Mouse (Mus musculus): ENCODE measurements around the gene Acvr1. TPM values are rescaled to one million over a fixed set of nuclear protein-coding genes. Genes with fewer than 3 reads are reported as not detected.

The Acvr1 gene
- polyA plus RNA-seq, 1 experiment from 2014 or later: 10.5 TPM

DNA sequence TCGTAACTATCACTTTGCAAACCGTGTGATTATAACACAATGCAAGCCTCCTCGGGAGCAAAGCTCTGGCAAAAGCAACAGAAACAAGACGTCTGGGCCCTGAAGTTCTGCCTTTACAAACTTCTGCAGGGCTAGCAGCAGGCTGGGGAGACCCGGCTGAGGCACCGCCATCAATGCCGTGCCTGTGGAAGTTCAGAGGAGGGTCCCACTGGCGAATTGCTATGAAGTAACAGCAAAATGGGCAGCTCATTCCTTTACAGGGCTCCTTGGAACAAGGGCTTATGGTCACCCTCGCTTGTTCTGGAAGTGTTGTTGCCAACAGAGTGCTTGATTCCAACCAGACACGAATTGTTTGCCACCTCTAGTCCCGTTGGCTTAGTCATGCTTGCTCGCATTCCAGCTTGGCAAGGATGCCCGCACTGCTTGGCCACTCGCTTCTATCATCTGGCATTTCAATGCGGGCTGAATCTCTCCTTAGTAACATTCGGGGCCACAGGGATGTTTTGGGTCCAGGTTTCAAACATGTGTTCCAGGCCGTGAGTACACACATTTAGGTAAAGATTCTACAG is 29.9 kb upstream of the Acvr1 start:
- no peak for ATAC-seq (ENCODE audit: insufficient number of reproducible peaks, insufficient read depth, low FRiP score, low read depth)
- H3K27ac ChIP-seq (ENCODE audit: low read length): no peak overlapping the region
- no peak overlapping the region for H3K4me3 ChIP-seq (ENCODE audit: low read depth, low read length)
- H3K27me3 ChIP-seq (ENCODE audit: control insufficient read depth, insufficient read depth, low read length): no peaks in the 10 kb centered on the region
- H3K9me3 ChIP-seq (ENCODE audit: control insufficient read depth, low read depth, low read length): no peaks in the 10 kb centered on the region
- H3K9ac ChIP-seq (replicated peaks; ENCODE audit: low read depth, low read length): no peak overlapping the region
- no peak overlapping the region for H3K4me2 ChIP-seq (replicated peaks; ENCODE audit: low read depth, low read length)
- no peaks in the 10 kb centered on the region for H3K36me3 ChIP-seq (ENCODE audit: control insufficient read depth, insufficient read depth, low read length)
- WGBS: 83% methylated on average over 17 of the region's 17 CpGs
- peaks cover 7% of the 10 kb centered on the region for H3K4me1 ChIP-seq (ENCODE audit: control insufficient read depth, insufficient read depth, low read length)

DNA sequence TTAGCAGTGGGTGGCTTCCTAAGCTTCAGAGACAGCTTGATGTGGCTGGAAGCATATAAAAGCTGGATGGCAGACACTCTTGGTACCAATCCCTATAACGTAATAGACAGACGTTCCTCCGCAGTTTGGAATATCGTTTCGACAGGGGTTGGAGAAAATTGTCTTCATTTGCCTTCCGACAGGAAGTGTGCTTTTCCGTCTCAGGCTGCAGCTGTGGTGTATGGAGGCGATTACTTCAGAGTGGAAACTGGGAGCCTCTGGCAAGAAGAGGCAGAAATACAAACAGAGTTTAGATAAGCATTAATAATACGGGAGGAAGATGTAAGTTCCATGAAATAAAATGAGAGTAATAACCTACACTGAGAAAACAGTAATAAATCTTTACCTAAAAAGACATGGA is 28.4 kb upstream of the Acvr1 start:
- Histone ChIP-seq H3K4me1 (ENCODE audit: control insufficient read depth, insufficient read depth, low read length) (peaks cover 7% of the 10 kb centered on the region), H3K9me3 (ENCODE audit: control insufficient read depth, low read depth, low read length) (no peaks in the 10 kb centered on the region), H3K27me3 (ENCODE audit: control insufficient read depth, insufficient read depth, low read length) (no peaks in the 10 kb centered on the region), H3K36me3 (ENCODE audit: control insufficient read depth, insufficient read depth, low read length) (no peaks in the 10 kb centered on the region), H3K27ac (ENCODE audit: low read length) (peak overlapping the region; percentile 69; the same call in 1 of the 2 replicates), H3K9ac (replicated peaks; ENCODE audit: low read depth, low read length) (no peak overlapping the region), H3K4me2 (replicated peaks; ENCODE audit: low read depth, low read length) (no peak overlapping the region), H3K4me3 (ENCODE audit: low read depth, low read length) (no peak overlapping the region)
- no peak for ATAC-seq (ENCODE audit: insufficient number of reproducible peaks, insufficient read depth, low FRiP score, low read depth)
- WGBS: 38% methylated on average over 9 of the region's 9 CpGs

DNA sequence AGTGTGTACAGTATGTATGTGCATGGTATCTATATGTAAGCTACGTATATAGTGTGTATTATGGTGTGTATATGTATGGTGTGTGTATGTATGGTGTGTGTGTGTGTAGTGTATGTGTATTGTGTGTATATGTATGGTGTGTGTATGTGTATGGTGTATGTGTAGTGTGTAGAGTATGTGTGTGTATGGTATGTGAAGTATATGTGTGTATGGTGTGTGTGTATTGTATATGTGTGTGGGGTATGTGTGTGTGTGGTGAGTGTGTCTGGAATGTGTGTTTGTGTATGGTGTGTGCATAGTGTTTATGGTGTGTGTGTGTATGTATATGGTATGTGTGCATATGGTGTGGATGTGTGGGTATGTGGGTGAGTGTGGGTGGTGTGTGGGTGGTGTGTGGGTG is 23.1 kb upstream of the Acvr1 start:
- Histone ChIP-seq H3K27me3 (ENCODE audit: control insufficient read depth, insufficient read depth, low read length) (no peaks in the 10 kb centered on the region), H3K4me1 (ENCODE audit: control insufficient read depth, insufficient read depth, low read length) (peaks cover 8% of the 10 kb centered on the region; the same call in 1 of the 2 replicates), H3K36me3 (ENCODE audit: control insufficient read depth, insufficient read depth, low read length) (no peaks in the 10 kb centered on the region), H3K27ac (ENCODE audit: low read length) (no peak overlapping the region), H3K4me3 (ENCODE audit: low read depth, low read length) (no peak overlapping the region), H3K9me3 (ENCODE audit: control insufficient read depth, low read depth, low read length) (no peaks in the 10 kb centered on the region), H3K9ac (replicated peaks; ENCODE audit: low read depth, low read length) (no peak overlapping the region), H3K4me2 (replicated peaks; ENCODE audit: low read depth, low read length) (no peak overlapping the region)
- 97% methylated on average over 1 of the region's 1 CpGs for WGBS
- peak; percentile 46; the same call in 1 of the 2 replicates for ATAC-seq (ENCODE audit: insufficient number of reproducible peaks, insufficient read depth, low FRiP score, low read depth)

DNA sequence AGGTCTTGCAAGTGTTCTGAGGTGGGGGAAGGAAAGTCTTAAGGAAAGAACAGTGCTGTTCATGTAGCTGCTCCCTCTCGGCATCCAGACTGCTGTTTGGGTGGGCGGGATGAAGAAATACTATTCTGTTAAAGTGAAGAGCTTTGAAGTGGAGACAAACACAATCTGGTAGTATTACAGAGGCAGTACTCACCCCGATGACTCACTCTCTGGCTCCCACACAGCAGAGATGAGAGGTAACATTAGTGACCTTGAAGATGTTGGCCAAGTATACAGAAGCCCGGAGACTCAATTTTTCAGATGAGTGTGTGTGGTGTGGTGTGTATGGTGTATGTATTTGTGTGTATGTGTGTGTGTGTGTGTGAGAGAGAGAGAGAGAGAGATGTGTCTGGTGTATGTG is 22.7 kb upstream of the Acvr1 start:
- H3K4me3 ChIP-seq (ENCODE audit: low read depth, low read length): no peak overlapping the region
- ATAC-seq (ENCODE audit: insufficient number of reproducible peaks, insufficient read depth, low FRiP score, low read depth): 0 out of 2 replicates have a peak, but pooled peaks have one; percentile 37
- 41% methylated on average over 4 of the region's 4 CpGs for WGBS
- H3K27ac ChIP-seq (ENCODE audit: low read length): no peak overlapping the region
- no peaks in the 10 kb centered on the region for H3K9me3 ChIP-seq (ENCODE audit: control insufficient read depth, low read depth, low read length)
- H3K27me3 ChIP-seq (ENCODE audit: control insufficient read depth, insufficient read depth, low read length): no peaks in the 10 kb centered on the region
- no peaks in the 10 kb centered on the region for H3K36me3 ChIP-seq (ENCODE audit: control insufficient read depth, insufficient read depth, low read length)
- no peak overlapping the region for H3K4me2 ChIP-seq (replicated peaks; ENCODE audit: low read depth, low read length)
- H3K4me1 ChIP-seq (ENCODE audit: control insufficient read depth, insufficient read depth, low read length): 0 out of 2 replicates have a peak, but pooled peaks cover 8% of the 10 kb centered on the region
- no peak overlapping the region for H3K9ac ChIP-seq (replicated peaks; ENCODE audit: low read depth, low read length)

DNA sequence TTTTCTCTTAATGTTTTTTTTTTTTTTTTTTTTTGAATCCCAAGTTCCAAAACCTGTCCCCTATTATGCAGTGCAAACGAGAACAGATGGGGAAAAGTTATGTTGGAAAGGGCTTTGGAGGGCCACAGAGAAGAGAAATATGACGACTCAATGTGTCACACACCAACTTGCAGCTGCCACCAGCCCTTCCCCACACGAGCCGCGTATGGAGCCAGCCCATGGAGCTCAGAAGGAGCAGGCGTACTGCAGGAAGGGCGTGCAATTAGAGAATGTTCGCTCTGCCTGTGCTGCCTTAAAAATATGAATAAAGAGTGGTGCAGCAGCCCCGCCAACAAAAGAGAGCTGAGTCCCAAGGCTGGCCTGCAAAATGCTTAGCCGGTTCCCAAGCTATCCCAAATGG is 19.4 kb upstream of the Acvr1 start:
- Histone ChIP-seq H3K27me3 (ENCODE audit: control insufficient read depth, insufficient read depth, low read length) (no peaks in the 10 kb centered on the region), H3K4me3 (ENCODE audit: low read depth, low read length) (no peak overlapping the region), H3K9ac (replicated peaks; ENCODE audit: low read depth, low read length) (no peak overlapping the region), H3K27ac (ENCODE audit: low read length) (no peak overlapping the region), H3K4me1 (ENCODE audit: control insufficient read depth, insufficient read depth, low read length) (0 out of 2 replicates have a peak, but pooled peaks cover 8% of the 10 kb centered on the region), H3K36me3 (ENCODE audit: control insufficient read depth, insufficient read depth, low read length) (no peaks in the 10 kb centered on the region), H3K4me2 (replicated peaks; ENCODE audit: low read depth, low read length) (no peak overlapping the region), H3K9me3 (ENCODE audit: control insufficient read depth, low read depth, low read length) (no peaks in the 10 kb centered on the region)
- WGBS: 63% methylated on average over 10 of the region's 10 CpGs
- ATAC-seq (ENCODE audit: insufficient number of reproducible peaks, insufficient read depth, low FRiP score, low read depth): no peak

DNA sequence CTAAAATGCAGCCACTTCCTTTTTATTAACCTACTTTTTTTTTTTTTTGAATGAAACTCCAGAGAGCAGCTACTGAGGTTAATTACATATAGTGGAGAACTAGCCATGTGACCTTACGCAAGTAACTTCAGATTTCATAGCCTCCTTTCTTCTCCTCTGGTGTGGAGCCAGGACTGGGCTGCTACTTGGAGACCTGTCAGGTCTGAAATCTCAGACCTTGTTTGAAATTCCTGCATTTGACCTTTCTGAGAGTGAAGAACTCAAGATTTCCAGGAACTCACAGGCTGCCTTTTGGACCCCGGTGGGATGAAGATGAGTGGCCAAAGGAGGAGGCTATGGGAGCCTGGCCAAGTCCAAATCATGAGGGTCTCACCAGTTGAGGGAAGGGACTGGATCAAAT is 7.2 kb upstream of the Acvr1 start:
- Histone ChIP-seq H3K9ac (replicated peaks; ENCODE audit: low read depth, low read length) (no peak overlapping the region), H3K4me3 (ENCODE audit: low read depth, low read length) (no peak overlapping the region), H3K4me2 (replicated peaks; ENCODE audit: low read depth, low read length) (no peak overlapping the region), H3K9me3 (ENCODE audit: control insufficient read depth, low read depth, low read length) (no peaks in the 10 kb centered on the region), H3K4me1 (ENCODE audit: control insufficient read depth, insufficient read depth, low read length) (peaks cover under 1% of the 10 kb centered on the region; the same call in 1 of the 2 replicates), H3K27ac (ENCODE audit: low read length) (no peak overlapping the region), H3K27me3 (ENCODE audit: control insufficient read depth, insufficient read depth, low read length) (no peaks in the 10 kb centered on the region), H3K36me3 (ENCODE audit: control insufficient read depth, insufficient read depth, low read length) (no peaks in the 10 kb centered on the region)
- ATAC-seq (ENCODE audit: insufficient number of reproducible peaks, insufficient read depth, low FRiP score, low read depth): no peak
- WGBS: 73% methylated on average over 2 of the region's 2 CpGs

DNA sequence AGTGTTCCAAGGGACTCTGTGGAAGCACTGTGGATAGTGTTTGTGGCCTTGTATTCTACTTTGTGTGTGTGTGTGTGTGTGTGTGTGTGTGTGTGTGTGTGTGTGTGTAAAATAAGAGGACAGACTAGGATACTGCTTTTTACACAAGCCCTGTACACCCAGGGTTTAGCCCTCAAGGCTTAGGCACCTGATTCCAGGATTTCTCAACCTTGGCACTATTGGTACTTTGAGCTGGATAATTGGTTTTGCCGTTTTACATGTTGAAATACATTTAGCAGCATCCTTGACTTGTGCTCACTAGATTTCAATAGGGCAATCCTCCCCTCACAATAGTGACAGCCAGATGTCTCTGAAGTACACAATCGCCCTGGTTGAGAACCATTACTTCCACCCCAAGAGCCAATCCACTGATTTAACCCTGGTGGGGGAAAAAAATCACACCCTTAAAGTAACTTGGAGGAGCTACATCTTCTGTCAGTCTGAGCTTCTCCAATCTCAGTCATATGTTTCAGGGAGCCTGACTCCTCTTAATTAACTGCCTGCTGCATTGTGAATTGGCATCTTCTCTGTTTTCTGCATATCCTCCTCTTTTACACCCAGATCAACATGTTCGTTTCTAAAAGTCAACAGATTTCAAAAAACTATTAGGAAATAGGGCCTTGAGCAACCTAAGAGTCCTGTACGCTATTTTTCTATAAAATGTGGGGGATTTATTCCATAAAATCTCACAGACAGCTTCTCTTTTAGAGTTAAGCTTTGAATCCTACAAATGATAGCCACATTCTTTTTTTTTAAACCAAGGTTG is 2.1 kb upstream of the Acvr1 start:
- Histone ChIP-seq H3K4me1 (ENCODE audit: control insufficient read depth, insufficient read depth, low read length) (peaks cover 24% of the 10 kb centered on the region), H3K4me2 (replicated peaks; ENCODE audit: low read depth, low read length) (0 out of 2 replicates have a peak overlapping the region, but pooled peaks have one; percentile 60), H3K27me3 (ENCODE audit: control insufficient read depth, insufficient read depth, low read length) (no peaks in the 10 kb centered on the region), H3K4me3 (ENCODE audit: low read depth, low read length) (no peak overlapping the region), H3K27ac (ENCODE audit: low read length) (peak overlapping the region; percentile 97; the same call in 1 of the 2 replicates), H3K36me3 (ENCODE audit: control insufficient read depth, insufficient read depth, low read length) (no peaks in the 10 kb centered on the region), H3K9me3 (ENCODE audit: control insufficient read depth, low read depth, low read length) (no peaks in the 10 kb centered on the region), H3K9ac (replicated peaks; ENCODE audit: low read depth, low read length) (no peak overlapping the region)
- no peak for ATAC-seq (ENCODE audit: insufficient number of reproducible peaks, insufficient read depth, low FRiP score, low read depth)
- WGBS: 67% methylated on average over 4 of the region's 4 CpGs

DNA sequence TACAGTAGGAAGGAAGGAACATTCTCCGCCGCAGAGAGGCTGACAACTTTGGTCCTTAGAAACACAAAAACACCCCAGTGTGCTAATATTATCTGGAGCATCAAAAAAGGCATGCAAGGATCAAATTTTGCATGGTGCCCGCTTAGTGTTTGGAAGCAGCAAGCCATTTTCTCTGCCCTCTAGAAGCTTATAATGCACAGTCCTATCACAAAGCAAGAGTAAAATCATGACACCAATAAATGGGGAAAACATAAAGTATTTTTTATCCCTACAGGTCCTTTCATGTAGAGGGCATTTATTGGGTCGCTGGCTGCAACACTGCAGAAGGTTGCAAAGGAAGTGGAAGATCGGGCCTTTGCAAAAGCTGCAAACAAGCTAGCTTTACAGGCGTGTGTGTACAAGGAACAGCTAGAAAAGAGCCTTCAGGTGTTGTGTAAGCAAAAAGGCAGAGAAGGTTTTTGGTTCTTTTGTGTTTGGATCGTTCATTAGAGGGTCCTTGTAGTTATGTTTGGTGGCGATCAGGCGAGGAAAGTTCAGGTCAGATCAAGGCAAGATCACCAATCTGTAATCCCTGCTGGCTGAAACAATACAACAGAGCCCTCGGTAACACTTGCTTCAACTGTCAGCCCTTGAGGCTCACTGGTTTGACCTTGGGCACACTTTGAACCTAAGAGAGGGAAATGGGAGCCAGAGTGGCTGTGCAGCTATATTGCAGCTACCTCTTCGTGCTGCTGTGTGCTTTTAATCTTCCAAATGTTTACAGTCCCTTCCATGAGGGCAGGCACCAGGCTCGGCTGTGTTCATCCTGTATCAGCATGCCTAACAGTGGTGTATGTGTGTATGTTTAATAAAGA is 1.1 kb upstream of the Acvr1 start:
- WGBS: 7% methylated on average over 12 of the region's 12 CpGs
- Histone ChIP-seq H3K4me2 (replicated peaks; ENCODE audit: low read depth, low read length) (peak overlapping the region; percentile 60), H3K27me3 (ENCODE audit: control insufficient read depth, insufficient read depth, low read length) (no peaks in the 10 kb centered on the region), H3K27ac (ENCODE audit: low read length) (peak overlapping the region; percentile 97), H3K36me3 (ENCODE audit: control insufficient read depth, insufficient read depth, low read length) (no peaks in the 10 kb centered on the region), H3K4me1 (ENCODE audit: control insufficient read depth, insufficient read depth, low read length) (peaks cover 24% of the 10 kb centered on the region), H3K9ac (replicated peaks; ENCODE audit: low read depth, low read length) (peak overlapping the region; percentile 95), H3K4me3 (ENCODE audit: low read depth, low read length) (peak overlapping the region; percentile 90), H3K9me3 (ENCODE audit: control insufficient read depth, low read depth, low read length) (no peaks in the 10 kb centered on the region)
- ATAC-seq (ENCODE audit: insufficient number of reproducible peaks, insufficient read depth, low FRiP score, low read depth): no peak
